Mouse (Mus musculus) kidney, adult 2 months (tissue): Measurements from ENCODE around the gene Trmt61a. TPM values are rescaled to one million over a fixed set of nuclear protein-coding genes. Genes with fewer than 3 reads are reported as not detected.
"Not testable (repeated sequence)": the region's sequence is repeated elsewhere in the genome, so short reads cannot be mapped to it uniquely, and the experiment has no call there.

Experiments
- DNase-seq: peaks from one replicate; pipeline ENCODE4 v3.0.0; 2021
- H3K27ac ChIP-seq: fragments of 200-500 bp; 2 replicates; pipeline ENCODE4 v1.5.1; 2012; ENCODE audit warnings: low read depth, low read length, control low read depth, inconsistent platforms; ENCODE audit not compliant: insufficient read depth
- H3K27me3 ChIP-seq: fragments of 200-500 bp; replicated peaks from 2 replicates; pipeline ENCODE4 v1.6.1; 2012; ENCODE audit warnings: mild to moderate bottlenecking, moderate library complexity, low read length, inconsistent platforms; ENCODE audit not compliant: control insufficient read depth, insufficient read depth
- H3K36me3 ChIP-seq: fragments of 200-500 bp; 2 replicates; pipeline ENCODE4 v1.6.1; 2012; ENCODE audit warnings: mild to moderate bottlenecking, moderate library complexity, low read length, inconsistent platforms; ENCODE audit not compliant: control insufficient read depth, insufficient read depth
- H3K4me1 ChIP-seq: fragments of 200-500 bp; 2 replicates; pipeline ENCODE4 v1.6.1; 2011; ENCODE audit warnings: low read length; ENCODE audit not compliant: control insufficient read depth, insufficient read depth
- H3K4me3 ChIP-seq: fragments of 200-500 bp; 2 replicates; pipeline ENCODE4 v1.5.1; 2011; ENCODE audit warnings: mild to moderate bottlenecking, low read depth, low read length, control low read depth; ENCODE audit not compliant: insufficient read depth
- CTCF ChIP-seq: fragments of 200-500 bp; conservative IDR thresholded peaks from 2 replicates; pipeline ENCODE4 v1.5.1; 2011; ENCODE audit warnings: low read depth, mild to moderate bottlenecking, control low read depth, low read length, moderate library complexity, mixed read lengths; ENCODE audit not compliant: insufficient read depth, insufficient read length
- POLR2A ChIP-seq: fragments of 200-500 bp; IDR thresholded peaks from one replicate; pipeline ENCODE4 v1.6.1; 2011; ENCODE audit warnings: low read depth, low read length, control low read depth
- WGBS: fragments of 180-500 bp; shearing (Covaris S2); methylation state at CpG from one replicate; pipeline ENCODE4 v1.1.7; 2018; 5-methylcytosine and 5-hydroxymethylcytosine counted together
- polyA plus RNA-seq: library from polyadenylated mRNA; depleted of rRNA; stranded (reverse); fragments of >200 nt; gene quantifications from 2 replicates; pipeline ENCODE4 v1.2.3, GENCODE M21; 2012; rRNA removed

Gene Trmt61a
- polyA plus RNA-seq, result 12.4 and 16.9 TPM in 2 replicates

DNA sequence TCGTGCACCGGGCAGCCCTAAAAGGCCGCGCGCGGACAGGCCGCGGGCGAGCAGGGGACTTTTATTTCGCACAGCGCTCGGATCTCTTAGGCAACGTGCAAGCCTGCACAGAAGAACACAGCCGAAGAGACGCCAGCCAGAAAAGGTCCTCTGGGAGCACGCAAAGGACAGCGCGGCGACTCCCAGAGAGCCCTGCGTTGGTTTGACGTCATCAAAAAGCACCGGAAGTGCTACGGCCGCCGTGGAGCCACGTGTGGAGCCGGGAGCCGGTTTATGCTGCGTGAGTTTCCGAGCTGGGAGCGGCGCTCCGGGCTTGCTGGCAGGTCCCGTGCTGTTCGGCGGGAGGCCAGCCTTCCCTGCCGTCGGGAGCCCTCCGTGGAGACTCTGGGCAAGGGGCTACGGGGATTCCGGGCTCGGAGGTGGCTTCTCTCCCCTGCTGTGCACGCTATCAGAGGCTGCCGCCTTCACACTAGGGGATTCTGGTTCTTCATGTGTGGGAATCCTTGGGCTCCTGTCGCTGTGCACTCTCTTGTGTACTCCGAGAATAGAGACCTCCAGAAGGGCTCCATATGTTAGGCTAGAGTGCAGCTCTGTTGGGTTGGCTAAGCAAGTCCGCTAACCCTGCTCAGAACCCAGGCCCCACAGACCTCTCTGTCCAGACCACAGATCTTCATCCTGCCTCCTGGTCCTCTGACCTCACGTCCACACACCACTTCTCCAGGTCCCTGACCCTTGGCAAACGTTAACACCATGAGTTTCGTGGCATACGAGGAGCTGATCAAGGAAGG, at the start of gene Trmt61a:
Gene Trmt61a, plus strand, starts transcription at position 224 of the 788 bp plus-strand sequence.
- TF ChIP-seq CTCF, result no peak
- peak; percentile 38 for TF ChIP-seq POLR2A
- peaks cover 14% of the 10 kb centered on the region for H3K4me1 ChIP-seq
- peak; percentile 94 for DNase-seq
- peak within 1 kb of the TSS; percentile 96 for H3K27ac ChIP-seq
- H3K27me3 ChIP-seq, result no peaks in the 10 kb centered on the region
- WGBS, result under 1% methylated on average over 51 of the region's 51 CpGs
- H3K36me3 ChIP-seq, result no peaks in the 10 kb centered on the region
- peak within 1 kb of the TSS; percentile 74 for H3K4me3 ChIP-seq

DNA sequence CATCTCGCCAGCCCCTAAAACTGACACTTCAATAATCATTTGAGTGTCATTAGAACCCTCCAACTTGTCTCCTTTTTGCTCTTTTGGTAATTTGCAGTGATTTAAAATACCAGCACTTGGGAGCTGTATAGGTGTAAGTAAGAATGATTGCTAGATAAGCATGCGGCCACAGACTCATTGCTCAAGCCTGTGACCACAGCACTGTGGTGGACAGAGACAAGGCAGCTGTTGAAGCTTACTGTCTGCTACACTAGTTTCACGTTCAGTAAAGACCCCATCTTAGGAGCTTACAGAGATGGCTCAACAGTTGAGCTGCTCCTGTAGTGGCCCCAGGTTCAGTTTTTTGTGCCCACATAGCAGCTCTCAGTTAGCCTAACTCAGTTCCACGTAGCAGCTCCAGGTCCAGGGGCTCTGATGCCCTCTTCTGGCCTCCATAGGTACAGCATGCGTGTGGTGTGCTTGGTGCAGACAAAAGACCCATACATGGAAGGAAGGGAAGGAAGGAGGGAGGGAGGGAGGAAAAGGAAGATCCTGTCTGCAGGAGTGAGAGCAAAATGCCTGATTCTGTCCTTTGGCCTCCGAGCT, 29.8 kb upstream of the Trmt61a start:
- WGBS, result 58% methylated on average over 6 of the region's 6 CpGs
- DNase-seq, result peak; percentile 68
- H3K27ac ChIP-seq, result no peak overlapping the region
- no peak overlapping the region for H3K4me3 ChIP-seq
- no peaks in the 10 kb centered on the region for H3K27me3 ChIP-seq
- H3K4me1 ChIP-seq, result no peaks in the 10 kb centered on the region
- TF ChIP-seq CTCF (peak; percentile 81), POLR2A (no peak)
- peaks cover 4% of the 10 kb centered on the region for H3K36me3 ChIP-seq

DNA sequence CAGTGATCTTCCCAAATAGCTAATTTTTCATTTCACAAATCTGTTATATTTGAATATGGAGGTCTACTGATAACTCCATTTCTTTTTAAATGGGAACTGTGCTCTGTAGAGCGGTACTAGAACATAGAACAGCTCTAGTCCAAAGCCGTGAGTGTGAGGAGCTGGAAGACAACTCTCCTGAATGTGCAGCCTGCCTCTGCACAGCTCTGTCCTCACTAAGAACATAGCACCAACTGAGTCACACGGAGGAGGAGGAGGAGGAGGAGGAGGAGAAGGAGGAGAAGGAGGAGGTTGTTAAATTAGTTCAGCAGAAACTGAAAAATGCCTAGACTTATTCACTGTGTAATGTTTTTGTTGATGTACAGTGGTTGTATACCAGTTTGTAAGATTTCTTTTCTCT, 25.0 kb upstream of the Trmt61a start:
- peaks cover 4% of the 10 kb centered on the region for H3K36me3 ChIP-seq
- no peak overlapping the region for H3K4me3 ChIP-seq
- H3K27ac ChIP-seq, result no peak overlapping the region
- peaks cover 22% of the 10 kb centered on the region; the same call in 1 of the 2 replicates for H3K4me1 ChIP-seq
- 90% methylated on average over 3 of the region's 3 CpGs for WGBS
- TF ChIP-seq POLR2A, result no peak
- TF ChIP-seq CTCF, result no peak
- no peaks in the 10 kb centered on the region for H3K27me3 ChIP-seq
- no peak for DNase-seq

DNA sequence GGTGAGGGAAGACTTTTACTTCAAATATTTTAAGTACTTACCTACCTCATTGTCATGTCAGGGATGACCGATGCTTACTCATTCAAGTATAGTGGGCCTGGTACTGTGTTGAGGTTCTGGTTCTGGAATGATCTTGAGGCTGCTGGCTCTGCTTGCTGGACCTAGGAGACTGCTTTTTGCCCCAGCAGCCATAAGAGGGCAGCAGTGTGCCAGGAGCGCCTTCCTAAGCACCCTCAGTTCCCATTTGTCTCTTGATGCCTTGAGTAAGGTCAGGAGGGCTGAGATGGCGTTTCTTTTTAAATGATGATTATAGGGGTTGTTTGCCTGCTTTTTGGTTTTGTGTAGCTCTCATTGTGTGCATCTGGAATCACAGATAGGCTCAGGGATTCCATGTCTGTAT, 24.5 kb upstream of the Trmt61a start:
- Histone ChIP-seq H3K4me3 (no peak overlapping the region), H3K27me3 (no peaks in the 10 kb centered on the region), H3K4me1 (peaks cover 22% of the 10 kb centered on the region; the same call in 1 of the 2 replicates), H3K27ac (no peak overlapping the region), H3K36me3 (peaks cover 4% of the 10 kb centered on the region)
- DNase-seq, result peak; percentile 77
- TF ChIP-seq POLR2A, result no peak
- TF ChIP-seq CTCF, result peak; percentile 86
- 24% methylated on average over 3 of the region's 3 CpGs for WGBS

DNA sequence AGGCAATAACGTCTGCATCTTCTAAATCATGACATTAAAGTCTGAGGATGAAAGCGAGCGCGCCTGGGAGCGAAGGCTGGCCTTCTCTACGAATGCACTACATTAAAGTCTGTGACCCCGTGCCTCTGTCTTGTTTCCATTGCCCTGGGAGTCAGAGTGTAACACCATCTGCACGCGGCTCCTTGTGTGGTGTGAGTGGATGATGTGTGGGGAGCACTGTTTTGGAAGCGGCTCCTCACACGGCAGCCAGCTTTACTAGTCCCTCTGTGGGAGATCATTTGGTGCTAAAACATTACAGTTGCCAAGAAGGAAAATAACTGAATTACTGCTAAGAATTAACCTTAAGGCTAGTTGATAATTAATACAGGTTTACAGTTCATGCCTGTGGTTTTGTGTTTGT, 22.2 kb upstream of the Trmt61a start:
- no peak overlapping the region for H3K27ac ChIP-seq
- peaks cover 22% of the 10 kb centered on the region; the same call in 1 of the 2 replicates for H3K4me1 ChIP-seq
- peak; percentile 81 for DNase-seq
- no peaks in the 10 kb centered on the region for H3K27me3 ChIP-seq
- no peak overlapping the region for H3K4me3 ChIP-seq
- TF ChIP-seq CTCF, result no peak
- TF ChIP-seq POLR2A, result no peak
- 40% methylated on average over 11 of the region's 11 CpGs for WGBS
- peaks cover 2% of the 10 kb centered on the region; the same call in 1 of the 2 replicates for H3K36me3 ChIP-seq

DNA sequence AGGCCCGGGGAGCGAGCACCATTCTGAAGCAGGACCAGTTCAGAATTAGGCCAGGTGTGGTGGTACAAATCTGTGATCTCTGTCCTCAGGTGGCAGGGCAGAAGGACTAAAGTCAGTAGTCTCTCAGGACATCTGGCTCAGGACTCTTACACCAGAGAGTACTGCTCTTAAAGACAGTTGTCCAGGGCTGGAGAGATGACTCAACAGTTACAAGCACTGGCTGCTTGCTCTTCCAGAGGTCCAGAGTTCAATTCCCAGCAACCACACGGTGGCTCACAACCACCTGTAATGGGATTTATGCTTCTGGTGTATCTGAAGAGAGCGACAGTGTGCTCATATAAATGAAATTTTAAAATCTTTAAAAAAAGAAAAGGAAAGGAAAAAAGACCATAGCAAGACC, 18.6 kb upstream of the Trmt61a start:
- WGBS, result 76% methylated on average over 4 of the region's 4 CpGs

DNA sequence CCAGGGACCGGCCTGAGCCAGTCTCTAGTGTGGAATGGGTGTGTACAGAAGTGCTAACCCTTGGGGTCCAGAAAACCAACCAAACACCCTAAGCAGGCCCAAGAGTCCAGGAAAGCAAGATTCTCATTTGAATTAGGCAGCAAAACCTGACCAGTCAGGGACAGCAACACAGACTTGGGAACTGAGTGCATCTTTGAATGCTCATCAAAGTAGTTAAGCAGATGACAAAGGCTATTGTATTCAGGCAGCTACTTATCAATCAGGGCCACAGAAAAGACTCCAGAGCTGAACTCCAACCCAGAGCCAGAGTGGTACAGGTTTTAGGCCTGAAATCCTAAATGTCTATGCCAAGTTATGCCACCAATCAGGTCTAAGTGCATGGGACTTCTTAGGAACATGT, 17.3 kb upstream of the Trmt61a start:
- WGBS, result 89% methylated on average over 1 of the region's 1 CpGs
- no peak for TF ChIP-seq CTCF
- no peak for TF ChIP-seq POLR2A
- Histone ChIP-seq H3K4me1 (peaks cover 16% of the 10 kb centered on the region; the same call in 1 of the 2 replicates), H3K27me3 (no peaks in the 10 kb centered on the region), H3K27ac (no peak overlapping the region), H3K36me3 (peaks cover 2% of the 10 kb centered on the region; the same call in 1 of the 2 replicates), H3K4me3 (no peak overlapping the region)
- DNase-seq, result no peak

More for the DNA sequence above, 18.6 kb upstream of the Trmt61a start:
- peak; percentile 65 for DNase-seq
- no peaks in the 10 kb centered on the region for H3K27me3 ChIP-seq
- H3K36me3 ChIP-seq, result peaks cover 2% of the 10 kb centered on the region; the same call in 1 of the 2 replicates
- no peak for TF ChIP-seq CTCF
- peaks cover 22% of the 10 kb centered on the region; the same call in 1 of the 2 replicates for H3K4me1 ChIP-seq
- no peak overlapping the region for H3K4me3 ChIP-seq
- no peak overlapping the region for H3K27ac ChIP-seq

DNA sequence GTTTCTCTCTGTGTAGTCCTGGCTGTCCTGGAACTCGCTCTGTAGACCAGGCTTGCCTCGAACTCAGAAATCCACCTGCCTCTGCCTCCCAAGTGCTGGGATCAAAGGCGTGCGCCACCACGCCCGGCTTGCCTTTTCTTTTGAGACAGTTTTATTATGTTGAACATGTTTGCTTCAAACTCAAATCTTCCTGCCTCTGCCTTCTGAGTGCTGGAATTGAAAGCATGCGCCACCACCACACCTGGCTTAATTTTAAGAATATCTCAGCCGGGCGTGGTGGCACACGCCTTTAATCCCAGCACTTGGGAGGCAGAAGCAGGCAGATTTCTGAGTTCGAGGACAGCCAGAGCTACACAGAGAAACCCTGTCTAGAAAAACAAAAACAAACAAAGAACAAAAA, 16.4 kb upstream of the Trmt61a start:
- H3K4me3 ChIP-seq, H3K27ac ChIP-seq, H3K36me3 ChIP-seq, H3K4me1 ChIP-seq, DNase-seq, H3K27me3 ChIP-seq: not testable (repeated sequence)
- 96% methylated on average over 11 of the region's 11 CpGs for WGBS
